Mouse (Mus musculus): ENCODE measurements around the gene Pgm1. TPM values are rescaled to one million over a fixed set of nuclear protein-coding genes. Genes with fewer than 3 reads are reported as not detected.

Gene Pgm1
- polyA plus RNA-seq, 1 experiment from 2014 or later = 71.4 TPM

- WGBS = 35% methylated on average over 16 of the region's 16 CpGs
- DNase-seq (ENCODE audit: low spot score) (peak; percentile 64), ATAC-seq (ENCODE audit: low read depth) (no peak)
- H3K9me3 ChIP-seq (ENCODE audit: control insufficient read depth, low read length) = no peaks in the 10 kb centered on the region
- H3K4me2 ChIP-seq (ENCODE audit: low read depth, low read length) = no peak overlapping the region
- H3K27me3 ChIP-seq (replicated peaks; ENCODE audit: control insufficient read depth, insufficient read depth, low read length) = no peaks in the 10 kb centered on the region
- H3K9ac ChIP-seq (ENCODE audit: low read depth, low read length) = no peak overlapping the region
- H3K4me1 ChIP-seq (ENCODE audit: control insufficient read depth, insufficient read depth, low read length) = peaks cover 11% of the 10 kb centered on the region
- no peak overlapping the region; the same call in 1 of the 2 replicates for H3K27ac ChIP-seq (replicated peaks; ENCODE audit: low read depth, low read length)
- H3K4me3 ChIP-seq (ENCODE audit: low read depth, low read length) = no peak overlapping the region
- no peaks in the 10 kb centered on the region for H3K36me3 ChIP-seq (ENCODE audit: control insufficient read depth, insufficient read depth, low read length)
These were observed 106.8 kb downstream of the Pgm1 start for GRCm38 (mm10) chr4:100035919-100036554.

Other genes starting within 250 kb of the Pgm1 start
- 17.9 and 18.2 TPM in 2 replicates for gene Alg6, start 213.8 kb upstream of the Pgm1 start, polyA plus RNA-seq (2014; fragmentation: Nextera tagmentation; extraction: Ambion mirVana)
- 22.1 and 23.4 TPM in 2 replicates for gene Efcab7, start 100.2 kb upstream of the Pgm1 start, polyA plus RNA-seq (2014; fragmentation: Nextera tagmentation; extraction: Ambion mirVana)
- 29.7 and 31.9 TPM in 2 replicates for gene Itgb3bp, start 399 bp downstream of the Pgm1 start, polyA plus RNA-seq (2014; fragmentation: Nextera tagmentation; extraction: Ambion mirVana)
- gene Ror1, start 166.4 kb downstream of the Pgm1 start, polyA plus RNA-seq (2014; fragmentation: Nextera tagmentation; extraction: Ambion mirVana) = 10.2 and 13.0 TPM in 2 replicates